Mouse (Mus musculus) heart, postnatal 10 days (tissue): ENCODE data around the gene Katnb1. TPM values are rescaled to one million over a fixed set of nuclear protein-coding genes. Genes with fewer than 3 reads are reported as not detected.
A peak's percentile ranks its signal among the peaks of the same experiment; 100 is the strongest.

Experiments
- DNase-seq, 2 experiments: peaks; one replicate each; pipeline ENCODE4 v3.0.0; 2021
- intact Hi-C: fragments of 180-260 bp; cut with DNase I; formaldehyde crosslinking; loops from one replicate; pipeline ENCODE4 v1.15.1; 2025
- total RNA-seq, 2 experiments: library from RNA; stranded (reverse); gene quantifications; 2 replicates each; pipeline ENCODE4 v1.2.3; 2021

Katnb1 gene
- total RNA-seq, 2 experiments from 2014 or later: 9.3 TPM

DNA sequence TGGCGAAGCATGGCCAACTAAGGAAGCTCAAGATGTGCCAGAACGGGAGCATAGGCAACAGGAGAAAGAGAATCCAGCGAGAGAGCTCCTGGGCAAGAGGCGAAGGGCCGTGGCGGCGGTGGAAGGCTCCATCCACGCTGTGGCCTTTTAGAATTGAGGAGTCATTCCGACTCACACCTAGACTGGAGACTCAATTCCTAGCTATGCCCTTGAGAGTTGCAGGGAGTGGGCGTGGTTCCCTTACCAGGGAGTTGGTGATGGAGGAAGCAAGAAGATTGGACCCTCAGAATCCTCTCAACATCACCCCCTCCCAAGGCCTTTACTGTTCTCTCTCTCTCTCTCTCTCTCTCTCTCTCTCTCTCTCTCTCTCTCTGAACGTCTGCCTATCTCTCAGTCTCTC is 664 bp downstream of the Katnb1 start:
- DNase-seq: no peak
- intact Hi-C loops: loop anchor here (5.0 kb wide), 1 partner anchor 129 kb away; no protein-coding TSS in a partner anchor

DNA sequence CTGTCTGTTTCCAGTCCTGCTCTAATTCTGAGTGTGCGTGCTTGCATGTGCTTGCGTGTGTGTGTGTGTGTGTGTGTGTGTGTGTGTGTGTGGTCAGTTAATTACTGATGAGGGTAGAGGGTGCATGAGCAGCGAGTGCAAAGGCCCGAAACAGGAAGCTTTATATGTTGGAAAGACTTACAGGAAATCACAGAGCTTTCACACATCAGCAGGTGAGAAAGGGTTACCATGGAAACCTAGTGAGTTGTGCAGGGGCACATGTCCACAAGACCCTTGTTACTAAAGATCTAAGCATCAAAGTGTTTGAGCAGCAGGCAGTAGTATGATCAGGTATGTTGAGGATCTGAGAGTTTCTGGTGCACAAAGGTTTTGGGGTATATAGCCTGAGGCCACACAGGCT is 3.3 kb downstream of the Katnb1 start:
- intact Hi-C loops: loop anchor here (5.0 kb wide), 1 partner anchor 132 kb away; no protein-coding TSS in a partner anchor
- no peak for DNase-seq

DNA sequence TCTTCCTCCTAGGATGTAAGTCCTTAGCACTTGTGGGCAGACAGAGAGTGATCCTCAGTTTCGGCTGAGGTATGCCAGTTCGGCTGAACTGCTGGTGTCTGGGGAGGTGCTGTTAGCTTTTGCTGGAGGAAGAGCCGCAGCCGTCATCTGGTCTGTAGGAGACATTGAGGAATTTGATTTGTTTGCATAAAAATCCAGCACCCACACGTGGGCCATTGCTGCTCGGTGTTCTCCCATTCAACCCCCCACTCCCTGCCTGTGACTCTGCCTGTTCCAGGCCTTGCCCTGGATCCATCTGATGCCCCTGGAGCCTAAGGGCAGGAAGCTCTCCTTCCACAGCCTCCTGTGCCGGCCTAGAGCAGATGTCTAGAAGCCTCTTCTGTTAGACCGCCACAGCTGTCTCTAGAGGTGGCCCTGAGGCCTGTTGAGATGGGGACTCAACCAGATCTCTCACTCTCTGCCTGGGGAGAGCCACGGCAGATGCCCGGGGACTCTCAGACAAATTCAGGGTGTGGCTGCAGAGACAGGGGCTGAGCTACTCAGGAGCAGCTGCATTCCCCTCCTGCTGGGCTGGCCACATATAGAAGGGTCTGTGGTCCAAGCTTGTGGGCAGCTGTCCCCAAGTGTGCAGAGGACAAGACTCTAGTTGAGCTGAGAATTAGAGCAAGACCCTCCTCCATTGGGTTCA is 3.9 kb downstream of the Katnb1 start:
- DNase-seq: no peak
- intact Hi-C loops: loop anchor here (5.0 kb wide), 1 partner anchor 133 kb away; no protein-coding TSS in a partner anchor

DNA sequence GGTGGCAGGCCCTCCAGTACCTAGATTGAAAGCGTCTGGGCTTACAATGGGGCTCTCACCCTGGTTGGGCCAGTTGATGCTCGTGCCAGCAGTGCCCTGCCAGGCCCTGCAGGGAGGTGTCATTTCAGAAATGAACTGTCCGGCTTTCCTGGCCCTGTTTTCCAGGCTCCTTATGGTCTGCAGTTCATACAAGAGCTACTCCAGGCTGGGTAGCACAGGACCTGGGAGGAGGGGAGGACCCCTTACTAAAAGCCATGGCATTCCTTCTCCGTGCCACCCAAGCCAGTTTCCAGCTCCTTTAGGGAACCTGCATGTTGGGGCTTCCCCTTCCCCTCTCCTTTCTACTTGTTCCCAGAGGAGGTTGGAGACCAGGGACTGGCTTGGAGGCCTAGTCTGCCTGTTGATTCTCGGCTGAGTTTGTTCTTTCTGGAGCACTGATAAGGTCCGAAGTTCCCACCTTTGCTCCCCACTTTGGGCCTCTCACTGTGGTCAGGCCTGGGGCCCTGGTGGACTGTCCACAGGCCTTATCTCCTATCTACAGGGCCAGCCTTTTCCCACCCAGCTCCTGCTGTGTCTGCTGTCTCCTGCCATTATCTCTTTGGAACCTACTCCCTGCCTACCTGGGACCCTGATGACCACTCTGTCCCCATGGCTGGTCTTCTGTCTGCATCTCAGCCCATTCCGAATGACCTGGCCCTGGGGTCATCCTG is 4.6 kb downstream of the Katnb1 start:
- intact Hi-C loops: no loop called here

DNA sequence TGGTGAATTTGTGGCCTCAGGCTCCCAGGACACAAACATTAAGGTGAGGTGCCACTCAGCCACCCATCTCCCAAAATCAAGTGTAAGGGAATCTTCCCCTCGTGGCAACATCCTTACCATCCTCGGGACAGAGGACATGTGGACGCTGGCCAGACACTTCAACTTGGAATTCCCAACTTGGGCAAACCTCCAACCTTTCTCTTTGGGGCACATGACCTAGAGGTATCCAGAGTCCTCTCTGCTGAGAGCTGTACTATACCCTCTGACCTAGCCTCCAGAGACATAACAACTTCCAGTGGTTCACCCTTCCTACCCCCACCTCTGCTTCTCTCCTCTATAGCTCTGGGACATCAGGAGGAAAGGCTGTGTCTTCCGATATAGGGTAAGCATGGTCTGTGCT is 12.6 kb downstream of the Katnb1 start:
- intact Hi-C loops: no loop called here
- DNase-seq: peak; percentile 29 to 31

More for the DNA sequence above, 4.6 kb downstream of the Katnb1 start:
- no peak for DNase-seq

DNA sequence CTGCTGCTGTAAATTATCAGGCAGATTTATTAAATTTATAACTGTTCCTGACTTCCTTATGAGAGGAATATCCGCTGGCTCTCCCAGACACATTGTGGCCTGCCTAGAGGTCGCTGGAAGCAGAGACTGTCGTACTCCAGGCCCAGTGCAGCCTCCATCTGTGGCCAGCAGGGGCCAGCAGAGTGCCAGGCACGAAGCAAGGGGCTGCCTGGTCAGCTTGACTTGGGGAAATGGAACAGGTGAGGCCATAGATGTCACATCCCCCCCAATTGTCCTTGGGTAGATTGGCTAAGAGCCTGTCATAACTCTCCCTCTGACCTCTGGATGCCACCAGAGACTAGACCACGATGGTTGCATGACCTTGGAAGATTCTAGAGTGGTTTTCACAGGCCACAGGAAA is 18.0 kb downstream of the Katnb1 start:
- intact Hi-C loops: loop anchor here (1.0 kb wide), 2 partner anchors 105 to 136 kb away; no protein-coding TSS in a partner anchor
- DNase-seq: peak; percentile 79 to 87

DNA sequence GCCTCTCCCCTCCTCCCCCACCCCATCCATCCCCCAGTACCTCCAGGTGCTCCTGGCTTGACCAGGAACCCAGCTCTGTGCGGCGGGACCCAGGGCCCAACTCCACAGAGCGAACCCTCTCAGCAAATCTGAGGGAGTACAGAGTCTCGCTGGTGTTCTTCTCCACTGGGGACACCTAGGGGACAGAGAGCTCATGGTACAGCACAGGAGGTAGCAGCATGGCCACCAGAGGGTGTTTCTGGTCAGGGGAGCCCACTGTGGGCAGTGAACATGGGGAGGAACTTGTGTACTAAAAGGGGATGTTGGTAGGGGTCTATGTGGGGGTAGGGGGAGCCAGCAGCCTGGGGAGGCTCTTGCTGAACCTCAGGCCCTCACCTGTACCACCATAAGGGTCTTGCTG is 21.0 kb downstream of the Katnb1 start:
- intact Hi-C loops: no loop called here
- DNase-seq: no peak

DNA sequence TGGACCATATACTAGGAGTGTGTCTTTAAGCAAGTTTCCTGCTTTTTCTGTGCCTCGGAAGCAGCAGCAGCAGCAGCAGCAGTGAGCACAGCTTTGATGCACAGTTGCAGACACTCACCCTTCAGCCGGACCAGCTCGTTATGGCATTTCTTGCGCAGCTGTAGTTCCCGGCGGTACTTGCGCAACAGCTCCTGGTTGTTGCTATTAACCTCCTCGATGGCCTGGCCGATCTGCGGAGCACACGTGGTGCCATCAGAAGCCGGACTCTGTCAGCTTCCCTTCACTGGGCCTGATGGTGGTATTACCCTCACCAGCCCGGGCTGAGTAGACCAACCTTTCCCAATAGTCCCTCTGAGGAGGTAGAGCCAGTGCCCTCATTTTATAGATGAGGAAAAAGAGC is 26.3 kb downstream of the Katnb1 start:
- DNase-seq: no peak
- intact Hi-C loops: no loop called here

DNA sequence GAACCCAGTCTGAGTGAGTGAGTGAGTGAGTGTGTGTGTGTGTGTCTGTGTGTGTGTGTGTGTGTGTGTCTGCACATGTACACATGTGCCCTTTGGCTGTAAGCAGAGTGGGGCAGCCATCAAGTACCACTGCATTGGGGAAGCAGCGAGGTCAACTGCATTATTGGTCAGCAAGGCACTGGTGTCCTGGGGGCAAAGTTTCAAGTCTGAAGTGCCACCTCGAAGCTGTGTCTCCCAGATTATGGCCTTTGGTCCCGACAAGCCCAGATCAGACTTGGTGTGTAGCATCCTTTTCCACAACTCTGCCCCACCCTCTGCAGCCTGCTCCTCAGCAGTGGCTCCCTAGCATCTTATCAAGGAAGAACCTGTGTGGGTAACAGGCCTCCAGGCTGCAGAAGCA is 31.6 kb downstream of the Katnb1 start:
- DNase-seq: no peak
- intact Hi-C loops: no loop called here

DNA sequence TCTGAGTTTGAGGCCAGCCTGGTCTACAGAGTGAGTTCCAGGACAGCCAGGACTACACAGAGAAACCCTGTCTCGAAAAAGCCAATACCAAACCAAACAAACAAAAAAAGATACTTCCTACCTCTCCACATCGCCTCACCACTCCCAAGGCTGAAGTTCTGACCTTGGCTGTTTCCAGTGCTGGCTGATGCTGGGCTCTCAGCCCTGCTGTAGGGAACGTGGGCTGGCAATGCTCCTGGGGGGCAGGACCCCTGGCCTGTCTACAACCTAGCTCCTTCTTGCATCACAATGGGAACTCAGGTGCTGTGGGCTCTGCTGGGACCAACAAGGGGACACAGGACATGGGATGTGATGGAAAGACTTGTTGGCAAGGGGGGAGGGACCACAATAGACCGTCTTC is 32.1 kb downstream of the Katnb1 start:
- intact Hi-C loops: no loop called here
- no peak for DNase-seq

DNA sequence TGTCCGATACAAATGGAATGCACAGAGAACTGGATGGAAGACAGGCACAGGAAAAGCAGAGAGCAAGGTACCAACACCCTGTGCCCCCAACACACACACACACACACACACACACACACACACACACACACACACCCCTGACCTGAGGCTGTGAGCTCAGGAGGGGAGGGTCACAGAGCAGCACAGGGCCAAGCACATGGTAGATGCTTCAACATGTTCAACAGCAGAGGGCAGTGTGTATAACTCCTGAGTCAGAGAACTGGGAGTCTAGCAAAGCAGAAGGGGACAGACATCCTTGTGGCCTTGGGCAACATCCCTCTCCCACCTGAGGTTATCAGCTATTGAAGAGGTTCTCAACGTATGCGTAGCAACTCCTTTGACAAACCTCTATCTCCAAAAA is 32.8 kb downstream of the Katnb1 start:
- intact Hi-C loops: no loop called here
- DNase-seq: peak; percentile 39 to 51

DNA sequence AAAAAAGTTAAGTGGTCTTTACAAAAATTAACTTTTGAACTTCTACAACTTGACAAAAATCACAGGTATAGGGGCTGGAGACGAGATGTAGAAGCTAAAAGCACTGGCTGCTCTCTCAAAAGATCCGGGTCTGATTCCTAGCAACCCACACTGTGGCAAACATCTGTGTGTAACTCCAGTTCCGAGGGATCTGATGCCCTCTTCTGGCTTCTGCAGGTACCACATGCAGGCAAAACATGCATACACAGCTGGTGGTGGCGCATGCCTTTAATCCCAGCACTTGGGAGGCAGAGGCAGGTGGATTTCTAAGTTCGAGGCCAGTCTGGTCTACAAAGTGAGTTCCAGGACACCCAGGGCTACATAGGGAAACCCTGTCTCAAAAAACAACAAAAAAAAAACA is 42.5 kb downstream of the Katnb1 start:
- no peak for DNase-seq
- intact Hi-C loops: no loop called here

DNA sequence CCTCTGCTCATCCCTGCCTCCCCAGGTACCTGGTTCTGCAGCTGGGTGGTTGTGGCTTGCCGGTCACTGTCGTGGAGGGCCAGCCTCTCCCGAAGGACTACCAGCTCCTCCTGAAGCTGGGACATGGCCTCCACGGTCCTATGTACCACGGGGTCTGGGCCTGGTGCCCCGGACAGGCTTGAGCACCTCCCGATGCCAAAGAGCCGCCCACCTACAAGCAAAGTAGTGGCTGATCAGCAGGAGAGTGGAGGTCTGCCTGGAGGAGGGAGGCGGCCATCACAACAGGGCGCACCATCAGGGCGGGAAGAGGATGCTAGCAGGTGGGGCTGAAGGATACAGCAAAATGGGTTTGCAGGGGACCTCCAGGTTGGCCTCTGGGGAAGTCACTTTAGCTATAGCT is 45.5 kb downstream of the Katnb1 start:
- DNase-seq: no peak
- intact Hi-C loops: no loop called here

DNA sequence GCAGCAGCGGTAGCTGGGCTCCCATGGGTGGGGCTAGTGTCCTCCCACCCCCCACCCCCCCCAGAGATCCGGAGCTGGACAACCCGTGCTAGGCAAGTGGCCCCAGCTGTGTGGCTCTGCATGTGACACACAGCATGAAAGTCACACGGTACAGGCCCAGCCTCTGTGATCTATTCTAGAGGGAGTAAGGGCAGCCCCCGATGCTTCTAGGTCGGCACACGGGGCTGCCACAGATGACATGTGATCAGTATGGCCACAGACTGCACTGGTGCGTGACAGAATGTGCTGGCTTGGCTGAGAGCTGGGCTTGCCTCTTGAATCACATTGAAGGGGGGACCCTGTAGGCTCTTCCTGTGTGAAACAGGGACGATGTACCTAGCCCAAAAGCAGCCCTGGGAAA is 46.7 kb downstream of the Katnb1 start:
- intact Hi-C loops: no loop called here
- DNase-seq: no peak

DNA sequence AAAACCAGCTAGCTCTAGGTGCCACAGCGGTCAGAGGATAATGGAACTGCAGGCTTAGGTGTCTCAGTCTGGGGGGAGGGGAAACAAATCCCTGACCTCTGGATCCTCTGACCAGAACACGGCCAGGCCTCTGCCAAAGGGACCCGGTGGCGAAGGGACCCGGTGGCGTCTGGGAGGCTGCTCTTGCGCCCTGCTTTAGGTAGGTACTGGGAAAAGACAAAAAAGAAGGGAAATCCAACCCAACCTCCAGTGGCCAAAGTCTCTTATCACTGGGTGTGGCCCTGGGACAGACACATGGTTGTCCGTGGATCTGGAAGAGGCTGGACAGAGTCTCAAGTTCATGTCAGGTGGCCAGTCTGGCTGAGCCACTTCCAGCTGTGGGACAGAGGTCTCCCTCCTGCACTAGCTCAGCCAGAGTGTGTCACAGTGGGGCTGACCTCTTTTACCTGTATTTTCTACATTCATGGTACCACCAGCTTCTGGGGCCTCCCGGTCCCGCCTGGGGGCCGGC is 47.8 kb downstream of the Katnb1 start:
- intact Hi-C loops: no loop called here
- no peak for DNase-seq

DNA sequence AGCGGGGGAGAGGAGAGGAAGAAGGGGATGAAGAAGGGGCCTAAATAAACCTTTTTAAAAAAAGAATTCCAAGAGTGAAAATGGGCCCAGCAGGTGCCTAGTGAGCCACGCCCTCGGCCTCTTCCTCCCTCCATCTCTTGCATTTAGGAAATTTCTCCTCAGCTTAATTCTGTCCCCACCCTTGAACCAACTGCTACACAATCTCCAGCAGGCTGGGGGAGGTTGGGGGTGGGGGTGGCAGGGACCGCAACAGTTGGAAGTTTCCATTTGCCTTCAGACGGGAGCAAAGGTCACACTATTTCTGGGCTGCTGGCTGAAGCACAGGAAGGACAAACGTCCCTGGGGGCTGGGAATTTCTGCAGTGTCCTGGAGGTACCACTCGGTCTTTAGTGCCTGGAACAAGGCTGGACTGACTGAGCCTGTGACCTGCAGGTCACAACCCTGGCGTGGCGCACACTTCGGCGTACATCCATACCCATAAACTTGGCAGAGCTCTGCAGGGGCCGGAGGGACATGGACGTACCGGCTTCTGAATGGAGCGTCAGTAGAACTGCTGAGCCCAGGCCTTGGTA is 50.1 kb downstream of the Katnb1 start:
- intact Hi-C loops: no loop called here
- DNase-seq: peak; percentile 45 to 53

DNA sequence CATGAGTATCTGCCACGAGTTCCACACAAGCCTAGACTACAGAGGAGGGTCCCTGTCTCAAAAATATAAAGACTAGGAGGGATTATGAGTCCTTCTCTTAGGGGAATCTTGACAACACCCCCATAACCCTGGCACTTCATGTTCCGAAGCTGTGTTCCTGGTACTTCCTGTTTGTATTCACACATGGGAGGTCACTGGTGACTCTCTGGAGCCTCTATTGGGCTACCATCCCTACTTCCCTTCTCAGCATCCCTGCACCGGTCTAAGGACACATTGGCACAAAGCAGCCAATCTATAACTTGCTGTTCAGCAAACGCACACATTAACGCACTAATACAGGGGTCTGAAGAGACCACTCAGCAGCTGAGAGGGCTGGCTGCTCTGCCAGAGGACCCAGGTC is 51.0 kb downstream of the Katnb1 start:
- intact Hi-C loops: no loop called here
- DNase-seq: no peak

DNA sequence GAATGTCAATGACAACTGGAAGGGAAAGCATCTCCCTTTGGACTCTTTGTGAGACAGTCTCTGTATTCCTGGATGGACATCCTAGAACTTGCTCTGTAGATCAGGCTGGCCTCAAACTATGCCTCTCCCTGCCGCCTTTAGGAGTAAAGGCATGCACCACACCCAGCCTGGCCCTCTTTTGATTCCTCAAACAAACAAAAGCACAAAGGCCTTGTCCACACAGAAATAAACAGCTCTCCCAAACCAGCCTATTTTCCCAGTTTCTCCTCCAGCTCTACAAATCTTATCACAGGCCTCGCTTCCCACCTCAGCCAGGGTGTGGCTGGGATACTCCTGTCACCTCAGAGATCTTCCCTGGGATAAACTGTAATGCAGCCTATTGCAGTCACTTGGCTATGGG is 53.2 kb downstream of the Katnb1 start:
- no peak for DNase-seq
- intact Hi-C loops: loop anchor here (2.0 kb wide), 1 partner anchor 71 kb away; no protein-coding TSS in a partner anchor

DNA sequence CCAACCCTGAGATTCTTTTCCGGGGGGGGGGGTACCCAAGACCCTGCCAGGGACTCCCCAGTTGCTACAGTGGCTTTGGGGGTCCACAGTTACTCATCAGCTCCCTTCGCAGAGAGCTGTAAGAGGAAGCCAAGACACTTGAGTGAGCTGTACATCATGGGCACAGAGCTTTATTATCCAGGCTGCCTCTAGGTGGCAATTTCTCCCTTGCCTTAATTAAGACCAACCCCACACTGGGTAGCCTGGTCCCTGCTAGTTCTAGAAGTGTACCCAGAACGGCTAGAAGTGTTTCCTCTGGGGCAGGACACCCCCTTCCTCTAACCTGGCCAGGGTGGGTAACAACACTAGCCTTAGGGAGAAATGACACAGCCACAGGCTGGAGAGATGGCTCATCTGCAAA is 54.3 kb downstream of the Katnb1 start:
- no peak for DNase-seq
- intact Hi-C loops: loop anchor here (2.0 kb wide), 1 partner anchor 70 kb away; no protein-coding TSS in a partner anchor

DNA sequence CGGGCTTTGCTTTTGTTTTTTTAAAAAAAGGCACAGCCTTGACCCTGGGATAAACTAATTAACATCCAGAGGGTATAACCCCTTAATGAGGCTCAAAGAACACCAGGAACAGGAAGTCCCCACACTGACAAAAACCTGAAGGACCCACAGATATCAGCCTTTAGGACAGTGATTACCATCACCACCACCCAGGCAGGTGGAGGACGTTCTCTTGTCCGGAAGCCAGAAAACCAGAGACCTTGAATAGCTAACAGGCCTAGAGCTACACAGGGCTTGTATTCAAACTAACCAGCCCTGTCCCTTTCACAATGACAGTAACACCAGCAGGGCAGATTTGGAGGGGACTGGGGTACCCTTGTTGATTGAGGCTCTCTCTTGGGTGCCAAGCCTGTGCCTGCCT is 55.2 kb downstream of the Katnb1 start:
- no peak for DNase-seq
- intact Hi-C loops: no loop called here

DNA sequence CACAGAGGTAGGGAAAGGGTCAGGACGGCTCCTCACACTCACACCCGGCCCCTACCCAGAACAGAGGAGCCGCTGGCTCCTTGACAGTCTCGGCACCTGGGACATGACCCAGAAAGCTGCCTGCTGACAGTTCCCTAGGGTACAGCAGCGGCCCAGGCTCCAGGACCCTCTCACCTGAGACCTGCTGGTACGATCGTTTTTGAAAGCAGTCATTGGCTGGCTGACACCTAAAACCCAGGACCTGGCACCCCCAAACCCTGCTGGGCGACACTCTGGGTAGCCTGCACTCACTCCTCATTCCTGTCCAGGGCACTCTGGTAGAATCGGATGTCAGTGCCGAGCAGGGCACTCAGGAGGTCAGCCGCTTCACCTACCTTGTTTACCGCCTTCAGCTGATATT is 56.2 kb downstream of the Katnb1 start:
- intact Hi-C loops: no loop called here
- no peak for DNase-seq
